Mouse (Mus musculus): Measurements from ENCODE around the gene Plekhh2.

Plekhh2 gene

GRCm38 (mm10) chr17:84603709-84604420 is 92.2 kb downstream of the Plekhh2 start:
- DNase-seq (ENCODE audit: extremely low spot score, low read depth, low spot score) = no peak

- no peak for DNase-seq (ENCODE audit: extremely low spot score, low read depth, low spot score)
These were observed 95.3 kb downstream of the Plekhh2 start for GRCm38 (mm10) chr17:84606976-84607375.

DNA sequence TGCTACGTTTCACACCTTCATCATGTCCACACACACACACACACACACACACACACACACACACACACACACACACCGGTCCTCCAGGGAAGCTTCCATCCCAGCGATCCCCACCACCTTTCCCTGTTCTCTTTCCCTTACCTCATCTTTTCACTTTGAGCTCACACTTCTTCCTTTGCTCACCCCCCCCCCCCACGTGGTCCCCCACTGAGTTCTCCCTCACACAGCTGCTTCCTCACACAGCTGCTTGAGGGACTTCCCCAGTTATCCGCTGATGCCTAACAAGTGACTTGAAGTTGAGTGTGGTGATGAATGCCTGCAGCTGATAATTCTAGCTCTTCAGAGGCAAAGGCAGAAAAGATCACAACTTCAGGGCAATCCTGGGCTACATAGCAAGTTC is 95.9 kb downstream of the Plekhh2 start:
- no peak for DNase-seq (ENCODE audit: extremely low spot score, low read depth, low spot score)

GRCm38 (mm10) chr17:84608606-84609005 is 96.9 kb downstream of the Plekhh2 start:
- DNase-seq (ENCODE audit: extremely low spot score, low read depth, low spot score) = no peak

GRCm38 (mm10) chr17:84611500-84611899 is 99.8 kb downstream of the Plekhh2 start:
- DNase-seq (ENCODE audit: extremely low spot score, low read depth, low spot score) = no peak

GRCm38 (mm10) chr17:84611971-84612370 is 100.3 kb downstream of the Plekhh2 start:
- no peak for DNase-seq (ENCODE audit: extremely low spot score, low read depth, low spot score)

- no peak for DNase-seq (ENCODE audit: extremely low spot score, low read depth, low spot score)
These were observed 104.1 kb downstream of the Plekhh2 start for GRCm38 (mm10) chr17:84615811-84616210.

- no peak for DNase-seq (ENCODE audit: extremely low spot score, low read depth, low spot score)
These were observed 104.9 kb downstream of the Plekhh2 start for GRCm38 (mm10) chr17:84616526-84617074.

GRCm38 (mm10) chr17:84617953-84618352 is 106.3 kb downstream of the Plekhh2 start:
- DNase-seq (ENCODE audit: extremely low spot score, low read depth, low spot score) = no peak

GRCm38 (mm10) chr17:84619112-84619511 is 107.4 kb downstream of the Plekhh2 start:
- DNase-seq (ENCODE audit: extremely low spot score, low read depth, low spot score) = no peak

DNA sequence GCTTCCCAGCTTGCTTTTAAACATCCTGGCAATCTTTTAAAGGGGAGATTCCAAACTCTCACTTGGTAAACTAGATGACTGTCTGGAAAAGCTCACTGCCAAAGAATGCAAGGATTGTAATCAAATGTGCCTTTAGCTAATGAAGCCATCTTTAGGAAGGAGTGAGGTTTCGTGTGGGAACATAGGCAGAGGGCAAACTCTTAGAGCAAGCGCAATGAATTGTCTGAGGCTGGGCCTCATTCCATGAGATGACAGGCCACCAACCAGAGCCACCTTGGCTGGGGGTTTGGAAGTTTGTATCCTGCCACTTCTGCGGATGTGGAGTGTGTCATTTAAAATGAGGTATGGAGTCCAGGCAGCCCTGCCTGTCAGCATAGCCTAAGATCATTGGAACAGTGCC is 108.4 kb downstream of the Plekhh2 start:
- no peak for DNase-seq (ENCODE audit: extremely low spot score, low read depth, low spot score)

GRCm38 (mm10) chr17:84620610-84621009 is 108.9 kb downstream of the Plekhh2 start:
- no peak for DNase-seq (ENCODE audit: extremely low spot score, low read depth, low spot score)

GRCm38 (mm10) chr17:84621209-84621608 is 109.5 kb downstream of the Plekhh2 start:
- no peak for DNase-seq (ENCODE audit: extremely low spot score, low read depth, low spot score)

GRCm38 (mm10) chr17:84622028-84622427 is 110.3 kb downstream of the Plekhh2 start:
- no peak for DNase-seq (ENCODE audit: extremely low spot score, low read depth, low spot score)

DNA sequence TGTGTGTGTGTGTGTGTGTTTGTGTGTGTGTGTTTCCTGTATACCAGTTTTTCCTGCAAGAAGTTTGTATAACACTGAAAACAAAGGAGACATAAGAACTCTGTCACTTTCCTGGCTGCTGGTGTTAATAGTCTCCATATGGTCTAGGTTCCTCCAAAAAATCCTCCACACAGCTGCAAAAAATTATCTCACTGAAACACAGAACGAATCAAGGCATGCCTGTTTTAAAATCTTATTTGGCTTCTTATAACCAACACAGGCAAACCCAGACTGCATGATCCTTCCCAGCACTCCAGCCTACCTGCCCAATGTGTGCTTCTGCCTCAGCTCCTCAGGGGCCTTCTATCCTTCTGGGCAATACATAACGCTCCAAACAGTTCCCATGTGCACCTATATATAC is 111.2 kb downstream of the Plekhh2 start:
- peak; percentile 77 for DNase-seq (ENCODE audit: extremely low spot score, low read depth, low spot score)

DNA sequence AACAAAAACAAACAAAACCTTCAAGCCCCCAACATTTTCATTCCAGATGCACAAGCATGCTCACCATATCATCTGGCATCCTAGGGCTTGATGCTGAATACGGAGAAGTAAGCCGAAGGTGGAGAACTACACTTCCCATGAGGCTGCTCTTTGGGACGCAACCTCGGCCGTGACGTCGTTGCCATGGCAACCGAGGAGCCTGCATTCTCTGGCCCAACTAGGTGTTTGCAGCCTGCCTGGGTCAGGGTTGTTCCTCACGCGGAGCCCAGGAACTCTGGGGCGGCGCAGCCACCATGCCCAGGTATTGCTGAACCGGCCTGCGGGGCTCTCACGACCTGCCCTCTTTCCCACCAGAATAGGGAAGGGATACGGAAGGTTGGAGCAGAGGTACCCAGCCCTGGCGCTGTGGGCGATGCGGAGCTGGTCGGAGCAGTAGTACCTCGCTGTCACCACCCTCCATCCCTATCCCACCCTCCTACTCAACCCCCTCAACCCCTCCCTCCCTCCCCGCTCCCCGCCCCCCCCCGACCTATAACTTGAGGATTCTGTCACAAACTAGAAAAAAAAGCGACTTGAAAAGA is 114.7 kb downstream of the Plekhh2 start, which contains the start of gene Dync2li1:
Gene Dync2li1, plus strand, starts transcription at position 221 of the 581 bp plus-strand sequence.
- DNase-seq (ENCODE audit: extremely low spot score, low read depth, low spot score) = peak; percentile 94

- no peak for DNase-seq (ENCODE audit: extremely low spot score, low read depth, low spot score)
These were observed 115.2 kb downstream of the Plekhh2 start for GRCm38 (mm10) chr17:84626857-84627305.

DNA sequence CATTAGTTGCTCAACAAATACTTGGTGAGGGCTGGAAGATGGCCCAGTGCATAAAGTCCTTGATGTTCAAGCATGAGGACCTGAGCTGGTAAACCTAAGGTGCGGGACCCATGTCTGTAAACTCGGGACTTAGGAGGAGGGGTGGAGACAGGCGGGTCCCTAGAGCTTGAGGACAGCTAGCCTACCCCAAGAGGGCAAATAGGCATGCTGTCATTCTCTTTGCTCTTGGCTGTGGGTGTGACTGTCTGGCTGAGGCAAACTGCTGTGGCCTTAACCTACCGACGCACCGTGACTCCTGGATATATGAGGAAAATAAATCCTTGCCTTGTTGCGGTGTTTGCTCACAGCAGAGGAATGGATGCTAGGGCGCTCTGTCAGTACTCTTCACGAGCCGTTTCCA is 116.0 kb downstream of the Plekhh2 start:
- no peak for DNase-seq (ENCODE audit: extremely low spot score, low read depth, low spot score)

DNA sequence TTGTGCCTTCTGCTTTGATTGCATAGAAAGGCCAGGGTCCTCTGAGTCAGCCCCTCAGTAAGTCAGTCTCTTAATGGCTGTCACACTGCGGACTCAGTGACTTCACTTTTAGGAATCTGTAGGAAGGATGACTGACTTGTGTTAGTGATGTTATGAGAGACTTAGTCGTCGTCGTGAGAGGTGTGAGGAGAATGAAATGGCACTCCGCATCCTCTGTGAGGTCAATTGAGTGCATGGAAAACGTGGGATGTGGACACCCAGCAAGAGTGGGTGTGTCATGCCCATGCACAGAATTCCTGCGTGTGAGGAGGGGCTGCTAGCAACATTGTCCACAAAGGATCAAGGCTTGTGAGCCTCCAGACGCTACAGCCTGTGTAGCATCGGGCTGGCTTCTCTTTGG is 116.9 kb downstream of the Plekhh2 start:
- no peak for DNase-seq (ENCODE audit: extremely low spot score, low read depth, low spot score)

GRCm38 (mm10) chr17:84631836-84632235 is 120.1 kb downstream of the Plekhh2 start:
- no peak for DNase-seq (ENCODE audit: extremely low spot score, low read depth, low spot score)

DNA sequence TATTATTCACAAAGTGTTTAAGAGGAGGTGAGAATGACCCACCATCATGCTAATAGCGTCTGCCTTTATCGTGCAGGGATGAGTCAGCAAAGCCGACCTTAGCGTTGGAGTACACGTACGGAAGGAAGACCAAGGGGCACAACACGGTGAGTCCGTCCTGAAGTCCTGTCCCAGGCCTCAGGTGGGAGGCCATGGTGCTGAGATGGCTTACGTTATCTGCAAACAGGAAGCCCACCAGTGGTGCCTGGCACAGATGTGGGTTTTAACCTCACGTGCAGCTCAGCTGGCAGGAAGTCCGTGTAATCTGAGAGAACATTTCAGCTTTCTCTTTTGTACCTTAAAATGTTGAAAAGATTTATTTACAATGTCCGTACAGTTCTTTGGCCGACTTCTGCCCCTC is 121.7 kb downstream of the Plekhh2 start:
- no peak for DNase-seq (ENCODE audit: extremely low spot score, low read depth, low spot score)

DNA sequence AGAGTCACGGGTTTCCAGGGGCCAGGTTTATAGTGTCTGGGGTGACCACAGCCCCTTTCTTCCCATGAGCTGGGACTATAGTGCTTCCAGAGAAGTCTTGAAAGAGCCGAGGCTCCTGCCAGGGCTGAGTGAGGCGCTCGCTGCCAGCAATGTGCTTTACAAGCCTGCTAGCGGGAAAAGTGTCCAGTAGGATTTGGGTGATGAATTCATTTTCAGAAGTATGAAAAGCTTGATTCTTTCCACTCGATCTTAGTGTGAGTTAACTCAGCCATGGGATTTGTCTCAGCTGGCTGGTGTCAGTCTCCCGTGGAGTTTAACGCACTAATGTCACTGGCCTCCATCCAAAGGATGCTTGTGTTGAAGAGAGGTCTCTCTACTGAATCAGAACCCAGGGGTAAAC is 124.6 kb downstream of the Plekhh2 start:
- no peak for DNase-seq (ENCODE audit: extremely low spot score, low read depth, low spot score)

Data from hindlimb bud, embryonic 11.5 days (tissue).